Mouse (Mus musculus): ENCODE results near the gene Ss18l1.

The Ss18l1 gene

GRCm38 (mm10) chr2:180117485-180118194 lies 75.3 kb downstream of the Ss18l1 start:
- DNase-seq (ENCODE audit: low read depth, low spot score): no peak

- DNase-seq (ENCODE audit: low read depth, low spot score): peak; percentile 100
Observed at GRCm38 (mm10) chr2:180118661-180119438, 76.5 kb downstream of the Ss18l1 start, which contains the start of gene Osbpl2. Gene Osbpl2, plus strand, starts transcription at chr2:180119306.
